Mouse (Mus musculus) hindbrain, embryonic 15.5 days (tissue): Measurements from ENCODE around the gene Slc39a13. TPM values are rescaled to one million over a fixed set of nuclear protein-coding genes. Genes with fewer than 3 reads are reported as not detected.

ENCODE experiments used
- ATAC-seq: fragments of 200-750 bp; cut with Nextera tagmentation; 2 replicates; pipeline ENCODE4 v1.8.0; 2017; ENCODE audit warnings: low read depth, moderate number of reproducible peaks, moderate TSS enrichment; ENCODE audit not compliant: low FRiP score
- H3K27ac ChIP-seq: fragments of 300-500 bp; sonication (generic); replicated peaks from 2 replicates; pipeline ENCODE4 v1.5.1; 2015; ENCODE audit warnings: mild to moderate bottlenecking, inconsistent platforms
- H3K27me3 ChIP-seq: fragments of 300-500 bp; sonication (generic); 2 replicates; pipeline ENCODE4 v1.6.1; 2015; ENCODE audit warnings: control low read depth, inconsistent platforms
- H3K36me3 ChIP-seq: fragments of 300-500 bp; sonication (generic); 2 replicates; pipeline ENCODE4 v1.6.1; 2015; ENCODE audit warnings: control low read depth, inconsistent platforms
- H3K4me1 ChIP-seq: fragments of 300-500 bp; sonication (generic); replicated peaks from 2 replicates; pipeline ENCODE4 v1.6.1; 2015; ENCODE audit warnings: control low read depth, inconsistent platforms
- H3K4me2 ChIP-seq: fragments of 300-500 bp; sonication (generic); 2 replicates; pipeline ENCODE4 v1.6.1; 2015; ENCODE audit warnings: moderate library complexity, mild to moderate bottlenecking, inconsistent platforms
- H3K4me3 ChIP-seq: fragments of 300-500 bp; sonication (generic); 2 replicates; pipeline ENCODE4 v1.5.1; 2015; ENCODE audit warnings: mild to moderate bottlenecking, inconsistent platforms
- H3K9ac ChIP-seq: fragments of 300-500 bp; sonication (generic); 2 replicates; pipeline ENCODE4 v1.6.1; 2015; ENCODE audit warnings: inconsistent platforms
- H3K9me3 ChIP-seq: fragments of 300-500 bp; sonication (generic); 2 replicates; pipeline ENCODE4 v1.6.1; 2016; ENCODE audit warnings: control low read depth, inconsistent platforms
- WGBS: fragments of 180-500 bp; shearing (Covaris S2); methylation state at CpG from one replicate; pipeline ENCODE4 v1.1.7; 2015; 5-methylcytosine and 5-hydroxymethylcytosine counted together
- polyA plus RNA-seq: library from polyadenylated mRNA; unstranded; fragments of >200 nt; fragmentation: Nextera tagmentation; extraction: Ambion mirVana; gene quantifications from 2 replicates; pipeline ENCODE4 v1.2.1, GENCODE M21; 2015

The Slc39a13 gene
- polyA plus RNA-seq, 1 experiment from 2014 or later, result 34.5 TPM

GRCm38 (mm10) chr2:91086392-91087237 lies 16.4 kb upstream of the Slc39a13 start:
- 64% methylated on average over 9 of the region's 9 CpGs for WGBS
- Histone ChIP-seq H3K9ac (no peak overlapping the region), H3K27ac (no peak overlapping the region), H3K27me3 (no peaks in the 10 kb centered on the region), H3K4me1 (no peaks in the 10 kb centered on the region), H3K9me3 (no peaks in the 10 kb centered on the region), H3K36me3 (no peaks in the 10 kb centered on the region), H3K4me3 (no peak overlapping the region), H3K4me2 (no peak overlapping the region)
- ATAC-seq, result no peak

- Histone ChIP-seq H3K4me2 (no peak overlapping the region), H3K9me3 (no peaks in the 10 kb centered on the region), H3K27ac (no peak overlapping the region), H3K27me3 (no peaks in the 10 kb centered on the region), H3K36me3 (no peaks in the 10 kb centered on the region), H3K9ac (no peak overlapping the region), H3K4me1 (no peaks in the 10 kb centered on the region), H3K4me3 (no peak overlapping the region)
- no peak for ATAC-seq
- WGBS, result 87% methylated on average over 14 of the region's 14 CpGs
These were observed 15.5 kb upstream of the Slc39a13 start for GRCm38 (mm10) chr2:91085494-91086391.

GRCm38 (mm10) chr2:91084179-91084820 lies 14.1 kb upstream of the Slc39a13 start:
- no peak for ATAC-seq
- WGBS, result 83% methylated on average over 15 of the region's 15 CpGs

GRCm38 (mm10) chr2:91083366-91083940 lies 13.2 kb upstream of the Slc39a13 start:
- Histone ChIP-seq H3K27ac (no peak overlapping the region), H3K4me2 (no peak overlapping the region), H3K4me3 (no peak overlapping the region), H3K9ac (no peak overlapping the region), H3K36me3 (no peaks in the 10 kb centered on the region), H3K9me3 (no peaks in the 10 kb centered on the region), H3K27me3 (no peaks in the 10 kb centered on the region), H3K4me1 (0 out of 2 replicates have a peak, but pooled peaks cover 4% of the 10 kb centered on the region)
- ATAC-seq, result no peak
- WGBS, result 70% methylated on average over 1 of the region's 1 CpGs

More at GRCm38 (mm10) chr2:91084179-91084820, 14.1 kb upstream of the Slc39a13 start:
- Histone ChIP-seq H3K4me1 (no peaks in the 10 kb centered on the region), H3K27me3 (no peaks in the 10 kb centered on the region), H3K9me3 (no peaks in the 10 kb centered on the region), H3K9ac (no peak overlapping the region), H3K4me2 (no peak overlapping the region), H3K27ac (no peak overlapping the region), H3K36me3 (no peaks in the 10 kb centered on the region), H3K4me3 (no peak overlapping the region)

DNA sequence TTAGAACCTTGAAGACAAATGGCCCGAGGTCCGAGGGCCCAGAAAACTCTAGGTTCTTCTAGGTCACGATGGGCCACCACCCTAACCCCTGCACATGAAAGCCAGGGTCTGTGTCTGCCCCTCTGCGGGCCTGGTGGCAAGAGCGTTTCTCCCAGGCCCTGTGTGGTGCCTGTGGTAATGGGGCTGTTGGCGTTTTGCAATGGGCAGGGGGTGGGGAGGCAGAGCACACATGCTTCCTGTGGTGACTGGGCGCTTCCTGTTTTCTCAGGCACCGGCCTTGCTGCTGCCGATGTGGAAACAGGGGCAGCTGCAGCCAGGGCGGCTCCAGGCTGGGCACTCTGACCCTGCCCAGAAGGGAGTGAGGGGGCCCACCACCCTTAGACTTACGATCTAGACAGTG lies 12.6 kb upstream of the Slc39a13 start:
- Histone ChIP-seq H3K9me3 (no peaks in the 10 kb centered on the region), H3K4me1 (peaks cover 8% of the 10 kb centered on the region; the same call in 1 of the 2 replicates), H3K9ac (no peak overlapping the region), H3K27me3 (no peaks in the 10 kb centered on the region), H3K4me3 (no peak overlapping the region), H3K4me2 (no peak overlapping the region), H3K27ac (no peak overlapping the region), H3K36me3 (no peaks in the 10 kb centered on the region)
- WGBS, result 71% methylated on average over 11 of the region's 11 CpGs
- ATAC-seq, result no peak

DNA sequence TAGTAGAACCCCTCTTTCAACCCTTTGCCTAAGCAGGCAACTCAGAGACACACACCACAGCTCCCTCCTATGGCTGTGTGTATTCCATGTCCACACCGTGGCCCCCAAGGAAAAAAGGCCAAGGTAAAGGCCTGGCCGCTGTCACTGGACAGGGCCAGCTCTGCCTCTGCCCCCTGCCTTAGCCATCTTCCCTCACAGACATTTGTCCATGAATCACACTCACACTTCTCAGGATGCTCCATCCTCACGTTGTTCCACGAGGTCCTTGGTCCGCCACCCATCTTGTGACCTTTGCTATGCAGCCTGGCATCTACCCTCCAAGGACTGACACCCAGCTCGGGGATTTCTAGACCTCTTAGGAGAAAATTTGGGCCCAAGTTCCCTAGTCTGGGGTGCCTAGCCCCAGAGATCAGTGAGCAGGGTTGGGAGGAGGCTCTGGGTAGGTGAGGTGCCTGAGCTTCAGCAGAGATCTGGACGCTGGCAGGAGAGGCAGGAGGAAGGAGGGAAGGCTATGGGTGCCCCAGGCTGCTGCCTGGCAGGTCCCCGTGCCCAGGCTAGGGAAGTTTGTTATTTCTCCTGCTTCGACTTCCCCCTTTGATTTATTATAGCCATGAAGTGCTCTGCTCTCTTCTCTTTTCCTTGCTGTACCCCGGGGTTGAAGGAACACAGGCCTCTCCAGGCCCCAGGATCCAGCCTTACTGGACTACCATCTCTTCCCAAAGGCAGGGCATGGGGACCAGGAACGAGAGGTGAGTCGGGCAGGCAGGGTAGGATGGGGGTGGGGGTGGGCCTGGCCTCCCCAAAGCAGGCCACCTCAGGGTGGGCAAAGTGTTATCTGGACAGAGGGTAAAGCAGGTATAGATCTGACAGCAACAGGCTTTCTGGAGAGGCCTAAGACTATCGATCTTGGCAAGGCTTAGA lies 11.8 kb upstream of the Slc39a13 start, which contains the start of gene Spi1:
Spi1 (plus strand) TSS at position 616 of the 921 bp plus-strand sequence.
- Histone ChIP-seq H3K27me3 (no peaks in the 10 kb centered on the region), H3K9me3 (no peaks in the 10 kb centered on the region), H3K4me2 (no peak within 1 kb of the TSS), H3K27ac (no peak within 1 kb of the TSS), H3K9ac (no peak within 1 kb of the TSS), H3K4me1 (peaks cover 11% of the 10 kb centered on the region; the same call in 1 of the 2 replicates), H3K36me3 (no peaks in the 10 kb centered on the region), H3K4me3 (no peak within 1 kb of the TSS)
- no peak for ATAC-seq
- 81% methylated on average over 13 of the region's 13 CpGs for WGBS

GRCm38 (mm10) chr2:91080784-91081513 lies 10.7 kb upstream of the Slc39a13 start:
- Histone ChIP-seq H3K4me3 (no peak overlapping the region), H3K36me3 (no peaks in the 10 kb centered on the region), H3K9ac (no peak overlapping the region), H3K9me3 (no peaks in the 10 kb centered on the region), H3K4me2 (no peak overlapping the region), H3K4me1 (peaks cover 11% of the 10 kb centered on the region; the same call in 1 of the 2 replicates), H3K27me3 (no peaks in the 10 kb centered on the region), H3K27ac (no peak overlapping the region)
- ATAC-seq, result no peak
- 79% methylated on average over 8 of the region's 8 CpGs for WGBS

DNA sequence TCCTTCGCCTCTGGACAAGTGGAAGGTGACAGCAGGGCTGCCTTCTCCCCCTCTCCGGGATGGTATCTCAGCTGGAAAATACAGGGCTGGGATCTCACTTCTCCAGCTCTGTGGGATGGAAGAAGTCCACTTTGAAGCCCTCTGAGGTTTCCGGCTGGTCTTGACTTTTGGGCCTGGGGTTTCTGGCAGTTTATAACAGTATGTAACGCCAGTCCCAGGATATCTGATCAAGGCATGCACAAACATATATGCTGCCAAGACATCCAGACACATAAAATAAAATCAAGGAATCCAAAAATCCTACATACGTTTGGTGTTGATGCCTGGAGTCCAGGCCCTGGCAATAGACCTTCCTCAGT lies 8.8 kb upstream of the Slc39a13 start:
- H3K4me1 ChIP-seq, result peaks cover 11% of the 10 kb centered on the region; the same call in 1 of the 2 replicates
- H3K9me3 ChIP-seq, result no peaks in the 10 kb centered on the region
- no peaks in the 10 kb centered on the region for H3K27me3 ChIP-seq
- no peaks in the 10 kb centered on the region for H3K36me3 ChIP-seq
- peak overlapping the region; percentile 59 for H3K9ac ChIP-seq
- peak overlapping the region; percentile 91 for H3K4me2 ChIP-seq
- no peak for ATAC-seq
- peak overlapping the region; percentile 49; the same call in 1 of the 2 replicates for H3K27ac ChIP-seq
- H3K4me3 ChIP-seq, result peak overlapping the region; percentile 49
- 28% methylated on average over 5 of the region's 5 CpGs for WGBS

DNA sequence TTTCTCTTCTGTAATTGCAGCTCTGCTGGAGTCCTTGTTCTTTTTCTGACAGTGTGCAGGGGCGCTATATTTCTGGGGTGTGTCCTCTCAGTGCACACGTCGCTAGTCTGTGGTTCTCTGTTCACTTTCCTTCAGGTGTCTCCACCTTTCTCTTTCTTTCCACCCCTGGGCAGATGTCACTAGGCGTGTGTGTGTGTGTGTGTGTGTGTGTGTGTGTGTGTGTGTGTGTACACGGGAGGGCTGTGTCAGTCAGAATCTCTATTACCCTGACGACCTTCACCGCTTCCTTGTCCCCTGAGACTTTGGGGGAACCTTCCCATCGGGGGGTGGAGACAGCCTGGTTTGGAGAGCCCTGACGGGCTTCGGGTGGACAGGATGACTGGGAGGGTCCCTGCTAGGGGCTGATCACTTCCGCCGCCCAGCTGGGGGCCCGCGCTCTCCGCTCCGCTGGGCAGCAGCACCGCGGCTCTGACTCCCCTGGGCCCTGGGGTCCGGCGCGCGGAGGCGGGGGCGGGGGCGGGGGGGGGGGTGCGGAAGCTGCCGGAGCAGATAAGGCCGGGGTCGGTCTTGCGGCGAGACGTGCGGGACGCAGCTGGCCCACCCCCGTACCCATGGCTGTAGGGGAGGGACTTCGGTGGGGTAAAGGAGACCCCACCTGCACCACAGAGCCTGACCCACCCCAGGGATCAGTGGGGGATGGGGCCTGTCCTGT lies 8.3 kb upstream of the Slc39a13 start:
- WGBS, result 1% methylated on average over 30 of the region's 36 CpGs
- ATAC-seq, result peak; percentile 85
- Histone ChIP-seq H3K4me3 (peak overlapping the region; percentile 49), H3K9me3 (no peaks in the 10 kb centered on the region), H3K27me3 (no peaks in the 10 kb centered on the region), H3K9ac (peak overlapping the region; percentile 59), H3K4me2 (peak overlapping the region; percentile 91), H3K4me1 (peaks cover 11% of the 10 kb centered on the region; the same call in 1 of the 2 replicates), H3K27ac (peak overlapping the region; percentile 49; the same call in 1 of the 2 replicates), H3K36me3 (no peaks in the 10 kb centered on the region)

- ATAC-seq, result peak; percentile 33; the same call in 1 of the 2 replicates
- peak overlapping the region; percentile 49; the same call in 1 of the 2 replicates for H3K27ac ChIP-seq
These were observed 7.7 kb upstream of the Slc39a13 start for GRCm38 (mm10) chr2:91077957-91078313.

More at GRCm38 (mm10) chr2:91077957-91078313, 7.7 kb upstream of the Slc39a13 start:
- Histone ChIP-seq H3K36me3 (no peaks in the 10 kb centered on the region), H3K4me3 (peak overlapping the region; percentile 49), H3K4me1 (peaks cover 11% of the 10 kb centered on the region; the same call in 1 of the 2 replicates), H3K9me3 (no peaks in the 10 kb centered on the region), H3K9ac (peak overlapping the region; percentile 59), H3K4me2 (peak overlapping the region; percentile 91), H3K27me3 (no peaks in the 10 kb centered on the region)
- 13% methylated on average over 12 of the region's 12 CpGs for WGBS
